In the genomic region with DNA sequence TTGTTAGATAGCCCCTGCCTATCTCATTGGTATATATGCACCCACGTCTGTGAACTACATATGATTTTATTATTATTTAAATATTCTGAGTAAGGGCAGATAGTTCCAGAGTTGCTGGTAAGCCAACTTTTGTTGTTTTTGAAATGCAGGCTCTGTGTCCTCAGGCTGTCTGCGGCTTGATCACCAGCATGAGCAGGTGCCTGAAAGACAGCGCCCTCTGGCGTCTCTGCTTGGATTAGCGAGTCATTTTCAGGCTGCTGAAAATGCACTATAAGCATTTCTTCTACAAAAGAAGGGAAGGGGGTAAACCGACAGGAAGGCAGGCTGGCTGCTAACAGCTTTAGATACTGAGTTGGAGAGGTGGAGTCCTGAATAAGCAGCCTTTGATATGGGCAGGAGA, we compare ENCODE assay signal across 9 mouse cellular contexts.
DNase-seq lines count a peak whose midpoint lies in the region; ATAC-seq and TF ChIP-seq lines count a peak whose summit lies in the region.
"Had no signal": no experiment of that assay in that cellular context is flagged by ENCODE, and none has a peak within 500 bp of the region (broad histone marks: within the 10 kb centered on the region; RNA-seq: fewer than 3 reads in every experiment).

No protein-coding gene starts in this region.

- DNase-seq in WW6 (ENCODE audit: low read depth, low spot score) = peak; percentile 46
- DNase-seq in cerebellum, postnatal 14 days = peak; percentile 91
- peak; percentile 76 to 82 for DNase-seq in frontal cortex, postnatal 25 days (ENCODE audit: low spot score in 2 of 2)
- DNase-seq in kidney, postnatal 10 days = peak; percentile 85
- peak; percentile 32 for DNase-seq in liver, adult 2 months (ENCODE audit: extremely low read depth, low read depth, low spot score)
- DNase-seq in retina, postnatal 7 days (ENCODE audit: low read depth, low spot score) = peak; percentile 43

- H3K79me3 ChIP-seq in C2C12 (ENCODE audit: low read depth) = no peaks in the 10 kb centered on the region

- 7% methylated on average over 6 of the region's 6 CpGs for WGBS in liver, adult 2 months

- no peaks in the 10 kb centered on the region for H3K36me3 ChIP-seq in C2C12 (ENCODE audit: control insufficient read depth, insufficient read depth)
- H3K36me3 ChIP-seq in liver, adult 2 months (ENCODE audit: control insufficient read depth, insufficient read depth, low read length) = no peaks in the 10 kb centered on the region
- H3K36me3 ChIP-seq: neural tube, embryonic 12.5 days had no signal

- no peak overlapping the region for H3ac ChIP-seq in C2C12 (ENCODE audit: control insufficient read depth, insufficient read length, low read depth)

- no peak overlapping the region for H3K4me3 ChIP-seq in C2C12 (ENCODE audit: insufficient read depth, poor library complexity, severe bottlenecking)
- no peak overlapping the region for H3K4me3 ChIP-seq in liver, adult 2 months (ENCODE audit: insufficient read depth, low read depth, low read length)
- H3K4me3 ChIP-seq: neural tube, embryonic 12.5 days had no signal

- H3K79me2 ChIP-seq in C2C12 (ENCODE audit: control insufficient read depth, insufficient read depth) = no peaks in the 10 kb centered on the region
- H3K79me2 ChIP-seq in liver, adult 2 months (ENCODE audit: control insufficient read depth, insufficient read depth, low read length) = no peaks in the 10 kb centered on the region

- no peaks in the 10 kb centered on the region for H3K4me1 ChIP-seq in liver, adult 2 months (ENCODE audit: control insufficient read depth, insufficient read depth, low read length)
- H3K4me1 ChIP-seq: neural tube, embryonic 12.5 days had no signal

- no peaks in the 10 kb centered on the region for H3K27me3 ChIP-seq in C2C12 (ENCODE audit: control insufficient read depth, insufficient read depth, insufficient read length)
- H3K27me3 ChIP-seq in liver, adult 2 months (ENCODE audit: control insufficient read depth, insufficient read depth, low read length) = no peaks in the 10 kb centered on the region
- H3K27me3 ChIP-seq: neural tube, embryonic 12.5 days had no signal

- TF ChIP-seq POLR2A in liver, adult 2 months (IDR thresholded peaks at IDR 0.05; ENCODE audit: extremely low read depth, insufficient read depth, low read length) = no peak

- no peak overlapping the region for H3K9ac ChIP-seq in liver, adult 2 months (ENCODE audit: low read depth, low read length)
- H3K9ac ChIP-seq: neural tube, embryonic 12.5 days had no signal

- no peak for ATAC-seq in erythroblast, adult 5-6 weeks (replicated peaks; ENCODE audit: low FRiP score, poor library complexity, severe bottlenecking)

- TF ChIP-seq CTCF in C2C12 (IDR thresholded peaks at IDR 0.05; ENCODE audit: control insufficient read depth, insufficient read depth, insufficient read length) = peak; percentile 54
- TF ChIP-seq CTCF in liver, adult 2 months (IDR thresholded peaks at IDR 0.05; ENCODE audit: low read depth, low read length) = peak; percentile 81

- no peak overlapping the region for H3K27ac ChIP-seq in liver, adult 2 months (replicated peaks; ENCODE audit: insufficient read depth, low read depth, low read length)
- H3K27ac ChIP-seq: neural tube, embryonic 12.5 days had no signal

TF ChIP-seq in C2C12, 6 proteins besides CTCF, POLR2A, EP300 and RAD21:
- TF ChIP-seq FOSL1 (IDR thresholded peaks at IDR 0.05; ENCODE audit: insufficient read depth, low read length, poor library complexity, severe bottlenecking) (no peak), USF1 (IDR thresholded peaks at IDR 0.05; ENCODE audit: low read depth) (no peak), MYOG (IDR thresholded peaks at IDR 0.05; ENCODE audit: control insufficient read depth, extremely low read depth, insufficient read length) (no peak)

Comparison
In these comparisons a context has a peak if more than half of its experiments do, and no peak if none do; other contexts are left out.
1. DNase-seq: peak in every context shown above with its lines; median percentile 91 in cerebellum, postnatal 14 days; 85 in kidney, postnatal 10 days; 79 in frontal cortex, postnatal 25 days; 46 in WW6; 43 in retina, postnatal 7 days; 32 in liver, adult 2 months.